Mouse (Mus musculus): Measurements from ENCODE around the gene Ssbp2. TPM values are rescaled to one million over a fixed set of nuclear protein-coding genes. Genes with fewer than 3 reads are reported as not detected.

Ssbp2 gene
- polyA plus RNA-seq, 1 experiment from 2014 or later: 225 TPM

Small RNAs within 50 kb of the gene (microRNA-seq; reads per million reads assigned to microRNA genes)
- not detected for gene Gm27656

Other genes starting within 250 kb of the Ssbp2 start
- 18.1 and 19.8 TPM in 2 replicates for gene Atg10, start 236.3 kb upstream of the Ssbp2 start, polyA plus RNA-seq (2015; fragmentation: Nextera tagmentation; extraction: Ambion mirVana)